Mouse (Mus musculus) bone marrow, adult 2 months (tissue): ENCODE data around the gene Yif1a. TPM values are rescaled to one million over a fixed set of nuclear protein-coding genes. Genes with fewer than 3 reads are reported as not detected.
A peak's percentile ranks its signal among the peaks of the same experiment; 100 is the strongest.

Source experiments
- H3K27ac ChIP-seq: fragments of 200-500 bp; 2 replicates; pipeline ENCODE4 v1.5.1; 2012; ENCODE audit warnings: low read depth, mild to moderate bottlenecking, control low read depth, inconsistent platforms, low read length; ENCODE audit not compliant: control insufficient read depth, poor library complexity, insufficient read depth
- H3K4me1 ChIP-seq: fragments of 200-500 bp; 2 replicates; pipeline ENCODE4 v1.6.1; 2011; ENCODE audit warnings: low read length; ENCODE audit not compliant: control insufficient read depth, insufficient read depth
- H3K4me3 ChIP-seq: fragments of 200-500 bp; replicated peaks from 2 replicates; pipeline ENCODE3; 2011; ENCODE audit warnings: mild to moderate bottlenecking, low read depth, low read length, control low read depth; ENCODE audit not compliant: control insufficient read depth
- CTCF ChIP-seq: fragments of 200-500 bp; IDR thresholded peaks from 2 replicates; pipeline ENCODE4 v1.5.1; 2011; ENCODE audit warnings: low read length, control low read depth; ENCODE audit not compliant: control insufficient read depth, insufficient read depth
- POLR2A ChIP-seq: fragments of 200-500 bp; IDR thresholded peaks from 2 replicates; pipeline ENCODE4 v1.6.1; 2011; ENCODE audit warnings: low read depth, mild to moderate bottlenecking, control low read depth, low read length, borderline replicate concordance; ENCODE audit not compliant: control insufficient read depth
- WGBS: fragments of 180-500 bp; shearing (Covaris S2); methylation state at CpG from one replicate; pipeline ENCODE4 v1.1.7; 2018; 5-methylcytosine and 5-hydroxymethylcytosine counted together
- polyA plus RNA-seq: library from polyadenylated mRNA; stranded (reverse); fragments of >200 nt; gene quantifications from 2 replicates; pipeline ENCODE4 v1.2.4, GENCODE M21; 2011; ENCODE audit warnings: low replicate concordance; ENCODE audit not compliant: missing spikeins, insufficient read depth, insufficient read length

Yif1a gene
- 6.1 and 15.0 TPM in 2 replicates for polyA plus RNA-seq

DNA sequence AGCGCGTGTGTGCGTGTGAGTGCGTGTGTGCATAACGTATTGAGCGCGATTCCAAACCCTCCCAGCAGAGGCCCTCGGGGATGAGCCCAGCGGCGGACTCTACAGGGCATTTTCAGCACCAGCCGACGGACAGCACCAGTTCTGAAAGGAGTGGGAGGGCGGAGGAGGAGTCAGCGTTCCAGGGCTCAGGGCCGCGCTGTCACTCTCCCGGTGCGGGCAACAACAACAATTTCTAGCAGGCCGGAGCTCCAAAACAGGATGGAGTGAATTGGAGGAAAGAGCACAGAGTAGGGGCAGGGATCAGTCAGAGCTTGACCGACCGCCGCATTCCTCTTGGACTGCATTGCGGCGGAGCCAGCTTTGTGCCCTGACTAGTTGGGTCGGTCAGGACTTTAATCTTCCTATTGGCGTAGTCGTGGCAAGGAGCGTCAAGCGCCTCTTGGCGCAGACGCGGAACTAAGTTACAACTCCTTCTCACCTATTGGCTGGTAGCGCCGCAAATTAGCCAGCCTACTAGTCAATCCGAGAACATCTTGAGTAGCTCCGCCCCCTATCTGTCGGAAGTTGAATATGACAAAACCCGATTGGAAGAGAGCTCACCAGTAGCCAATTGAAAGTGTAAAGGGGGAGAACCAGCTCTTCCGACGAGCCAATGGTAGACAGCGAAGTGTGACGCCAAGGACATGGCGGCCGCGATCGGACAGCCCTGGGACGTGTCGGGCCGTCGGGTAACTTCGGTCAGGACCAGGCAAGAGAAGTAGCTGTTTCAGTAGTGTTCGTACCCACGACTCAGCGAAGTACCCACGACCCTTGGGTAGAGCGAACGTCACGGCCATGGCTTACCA is at the start of gene Yif1a:
Gene Yif1a (plus strand): TSS at position 655 of the 845 bp plus-strand sequence.
- Histone ChIP-seq H3K4me1 (peaks cover 4% of the 10 kb centered on the region), H3K4me3 (peak within 1 kb of the TSS; percentile 96), H3K27ac (peak within 1 kb of the TSS; percentile 74)
- whole genome bisulfite sequencing = under 1% methylated on average over 58 of the region's 58 CpGs
- TF ChIP-seq POLR2A = peak; percentile 84; the same call in 1 of the 2 replicates
- peak; percentile 43; the same call in 1 of the 2 replicates for TF ChIP-seq CTCF

DNA sequence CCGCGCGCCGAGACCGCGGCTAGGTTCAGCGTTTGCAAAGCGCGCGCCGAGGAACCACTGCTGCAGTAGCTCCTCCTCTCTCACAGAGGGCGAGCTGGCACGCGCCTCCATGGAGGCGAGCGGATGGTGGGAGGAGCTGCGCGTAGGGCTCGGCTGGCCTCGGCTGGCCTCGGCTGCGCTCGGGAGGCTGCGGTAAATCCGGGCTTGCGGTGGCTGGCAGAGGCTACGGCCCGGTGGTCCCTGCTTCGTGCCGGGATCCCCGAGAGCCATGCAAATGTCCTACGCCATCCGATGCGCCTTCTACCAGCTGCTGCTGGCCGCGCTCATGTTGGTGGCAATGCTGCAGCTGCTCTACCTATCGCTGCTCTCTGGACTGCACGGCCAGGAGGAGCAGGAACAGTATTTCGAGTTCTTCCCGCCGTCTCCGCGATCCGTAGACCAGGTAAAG is 49.6 kb upstream of the Yif1a start, which contains the start of the genes B4gat1 and AC124502.3:
Gene B4gat1 (plus strand): TSS at position 118 of the 448 bp plus-strand sequence.
Gene AC124502.3 (plus strand): TSS at position 183 of the 448 bp plus-strand sequence.
- WGBS = under 1% methylated on average over 44 of the region's 44 CpGs

DNA sequence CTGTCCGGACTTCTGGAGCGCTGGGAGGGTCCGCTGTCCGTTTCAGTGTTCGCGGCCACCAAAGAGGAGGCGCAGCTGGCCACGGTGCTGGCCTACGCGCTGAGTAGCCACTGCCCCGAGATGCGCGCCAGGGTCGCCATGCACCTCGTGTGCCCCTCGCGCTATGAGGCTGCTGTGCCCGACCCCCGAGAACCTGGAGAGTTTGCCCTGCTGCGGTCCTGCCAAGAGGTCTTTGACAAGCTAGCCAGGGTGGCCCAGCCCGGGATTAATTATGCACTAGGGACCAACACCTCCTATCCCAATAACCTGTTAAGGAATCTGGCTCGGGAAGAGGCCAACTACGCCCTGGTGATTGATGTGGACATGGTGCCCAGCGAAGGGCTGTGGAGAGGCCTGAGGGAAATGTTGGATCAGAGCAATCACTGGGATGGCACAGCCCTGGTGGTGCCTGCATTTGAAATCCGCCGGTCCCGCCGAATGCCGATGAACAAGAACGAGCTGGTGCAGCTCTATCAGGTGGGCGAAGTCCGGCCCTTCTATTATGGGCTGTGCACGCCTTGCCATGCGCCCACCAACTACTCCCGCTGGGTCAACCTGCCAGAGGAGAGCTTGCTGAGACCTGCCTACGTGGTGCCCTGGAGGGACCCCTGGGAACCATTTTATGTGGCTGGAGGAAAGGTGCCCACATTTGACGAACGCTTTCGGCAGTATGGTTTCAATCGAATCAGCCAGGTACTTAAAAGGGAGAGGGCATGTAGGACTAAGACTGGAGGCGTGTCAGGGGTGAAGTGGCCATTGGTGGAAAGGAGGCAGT is 48.8 kb upstream of the Yif1a start:
- no peak overlapping the region for H3K27ac ChIP-seq
- H3K4me1 ChIP-seq = no peaks in the 10 kb centered on the region; the same call in 1 of the 2 replicates
- WGBS = 26% methylated on average over 41 of the region's 41 CpGs
- H3K4me3 ChIP-seq = peak overlapping the region; percentile 91
- TF ChIP-seq CTCF (no peak), POLR2A (no peak)

More for the DNA sequence above, 49.6 kb upstream of the Yif1a start, which contains the start of the genes B4gat1 and AC124502.3:
- H3K27ac ChIP-seq = no peak within 1 kb of the TSS; the same call in 1 of the 2 replicates
- H3K4me1 ChIP-seq = no peaks in the 10 kb centered on the region; the same call in 1 of the 2 replicates
- TF ChIP-seq POLR2A = peak; percentile 45; the same call in 1 of the 2 replicates
- TF ChIP-seq CTCF = peak; percentile 34; the same call in 1 of the 2 replicates
- peak within 1 kb of the TSS; percentile 91 for H3K4me3 ChIP-seq

DNA sequence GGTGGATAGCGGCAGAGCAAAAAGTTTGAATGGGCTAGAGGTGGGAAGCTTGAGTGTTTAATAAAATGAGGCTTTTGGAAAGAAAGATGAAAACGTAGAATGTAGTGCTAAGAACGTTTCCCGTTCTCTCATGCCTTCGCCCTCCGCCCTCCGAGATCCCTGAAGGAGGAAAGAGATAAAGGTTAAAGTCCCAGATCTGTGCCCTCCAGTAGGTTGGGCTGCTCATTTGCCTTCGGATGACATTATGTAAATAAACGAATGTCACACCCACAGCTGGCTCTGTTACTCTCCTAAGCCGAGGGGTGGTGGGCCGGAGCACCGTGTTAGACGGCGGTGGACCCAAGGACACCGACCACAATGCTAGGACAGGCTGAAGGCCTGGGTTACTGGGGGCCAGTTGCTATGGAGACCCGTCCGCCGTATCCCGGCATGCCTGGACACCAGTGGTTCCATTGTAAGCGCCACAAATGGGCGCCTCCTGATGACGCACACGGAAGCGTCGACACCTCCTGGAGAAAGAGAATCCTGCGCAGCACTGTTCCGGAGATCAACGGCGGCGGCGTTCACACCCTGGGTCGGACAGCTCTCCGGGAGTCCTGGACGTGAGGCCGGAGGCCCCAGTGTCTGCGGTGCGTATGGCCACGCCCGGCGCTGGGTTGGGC is 47.3 kb upstream of the Yif1a start, which contains the start of gene Brms1:
Gene Brms1 (plus strand): TSS at position 493 of the 662 bp plus-strand sequence.
- 3% methylated on average over 40 of the region's 40 CpGs for WGBS
- Histone ChIP-seq H3K4me1 (no peaks in the 10 kb centered on the region; the same call in 1 of the 2 replicates), H3K4me3 (peak within 1 kb of the TSS; percentile 95), H3K27ac (peak within 1 kb of the TSS; percentile 57; the same call in 1 of the 2 replicates)
- TF ChIP-seq CTCF (no peak), POLR2A (peak; percentile 74; the same call in 1 of the 2 replicates)

DNA sequence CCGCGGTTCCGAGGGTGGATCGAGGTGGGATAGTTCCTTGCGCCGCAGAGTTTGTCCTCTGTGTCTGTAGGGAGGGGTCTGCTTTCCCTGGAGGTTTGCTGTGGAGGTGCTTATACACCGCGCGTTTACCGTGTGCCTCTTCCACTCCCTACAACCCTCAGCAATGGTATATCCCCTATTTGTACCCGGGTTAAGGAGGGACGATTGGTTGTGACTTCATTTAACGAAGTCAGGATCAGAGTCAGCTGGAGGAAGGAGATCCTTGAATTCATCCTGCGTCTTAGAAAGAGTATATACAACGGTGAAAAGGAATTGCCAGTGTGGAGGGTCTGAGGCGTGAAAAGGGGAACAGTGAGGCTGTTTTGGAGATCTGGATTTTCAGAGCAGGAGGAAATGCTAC is 46.8 kb upstream of the Yif1a start:
- Histone ChIP-seq H3K4me3 (peak overlapping the region; percentile 95), H3K27ac (peak overlapping the region; percentile 57; the same call in 1 of the 2 replicates), H3K4me1 (no peaks in the 10 kb centered on the region; the same call in 1 of the 2 replicates)
- 2% methylated on average over 16 of the region's 16 CpGs for WGBS
- TF ChIP-seq CTCF (no peak), POLR2A (no peak)

DNA sequence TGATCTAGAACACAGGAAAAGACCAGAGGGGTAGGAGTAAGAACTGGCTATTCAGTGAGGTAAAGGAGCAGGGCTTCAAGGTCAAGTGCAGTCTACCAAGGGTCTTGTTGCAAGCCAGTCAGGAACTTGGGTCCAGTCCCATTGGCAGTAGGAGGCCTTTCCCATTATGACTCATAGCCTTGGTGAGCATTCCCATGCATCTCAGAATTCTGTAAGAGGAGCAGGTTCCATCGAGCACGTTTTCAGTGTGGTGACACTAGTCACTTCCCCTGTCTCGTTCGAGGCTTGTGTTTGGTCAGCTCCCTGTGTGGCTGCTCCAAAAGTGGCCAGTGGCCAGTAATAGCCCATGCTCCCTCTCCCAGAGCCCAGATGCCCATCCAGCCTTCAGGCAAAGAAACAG is 42.8 kb upstream of the Yif1a start:
- WGBS = 73% methylated on average over 4 of the region's 4 CpGs
- Histone ChIP-seq H3K4me1 (no peaks in the 10 kb centered on the region; the same call in 1 of the 2 replicates), H3K27ac (no peak overlapping the region), H3K4me3 (no peak overlapping the region)
- TF ChIP-seq POLR2A (no peak), CTCF (no peak)

DNA sequence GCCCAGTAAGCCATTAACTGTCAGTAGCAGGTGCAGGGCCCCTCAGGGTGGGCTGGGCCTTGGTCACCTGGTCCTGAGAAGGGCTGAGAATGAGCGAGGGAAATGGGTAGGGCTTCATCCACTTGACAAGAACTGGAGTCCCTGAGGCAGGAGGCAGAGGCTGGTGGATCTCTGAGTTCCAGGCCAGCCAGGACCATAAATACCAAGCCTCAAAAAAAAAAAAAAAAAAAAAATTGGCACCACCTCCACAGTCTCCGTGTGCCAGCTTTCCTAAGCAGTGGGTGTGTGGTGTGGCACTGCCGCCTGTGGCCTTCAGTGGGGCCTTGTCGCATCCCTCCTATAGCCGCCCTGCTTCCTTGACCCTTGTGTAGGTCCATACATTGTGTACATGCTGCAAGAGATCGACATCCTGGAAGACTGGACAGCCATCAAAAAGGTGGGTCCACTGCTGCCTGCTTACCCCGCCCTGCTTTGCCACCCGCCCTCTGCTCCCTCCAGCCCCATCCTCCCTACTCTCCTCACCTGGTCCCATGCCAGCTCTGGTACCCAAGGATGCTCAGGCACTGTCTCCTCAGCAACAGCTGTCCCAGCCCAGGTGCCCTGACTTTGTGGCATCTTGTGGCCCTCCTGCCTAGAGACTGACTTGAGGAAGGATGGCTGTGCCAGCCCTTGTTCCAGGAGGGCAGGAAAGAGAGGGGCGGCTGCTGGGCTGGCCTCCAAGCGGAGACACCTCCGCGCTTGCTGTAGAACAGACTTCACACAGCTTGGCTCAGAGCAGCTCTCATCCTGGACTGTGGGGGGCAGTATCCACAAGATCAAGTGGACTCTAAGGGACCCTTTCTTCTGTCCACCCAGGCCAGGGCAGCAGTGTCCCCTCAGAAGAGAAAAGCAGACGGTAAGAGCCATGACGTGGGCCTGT is 39.9 kb upstream of the Yif1a start:
- H3K4me1 ChIP-seq = no peaks in the 10 kb centered on the region
- H3K27ac ChIP-seq = no peak overlapping the region
- H3K4me3 ChIP-seq = no peak overlapping the region
- TF ChIP-seq POLR2A (no peak), CTCF (peak; percentile 4; the same call in 1 of the 2 replicates)
- WGBS = 86% methylated on average over 14 of the region's 14 CpGs
